Mouse (Mus musculus): ENCODE measurements around the gene Sned1. TPM values are rescaled to one million over a fixed set of nuclear protein-coding genes. Genes with fewer than 3 reads are reported as not detected.
A peak's percentile ranks its signal among the peaks of the same experiment; 100 is the strongest.

The Sned1 gene
- polyA plus RNA-seq, 1 experiment from 2014 or later = 2.6 TPM

DNA sequence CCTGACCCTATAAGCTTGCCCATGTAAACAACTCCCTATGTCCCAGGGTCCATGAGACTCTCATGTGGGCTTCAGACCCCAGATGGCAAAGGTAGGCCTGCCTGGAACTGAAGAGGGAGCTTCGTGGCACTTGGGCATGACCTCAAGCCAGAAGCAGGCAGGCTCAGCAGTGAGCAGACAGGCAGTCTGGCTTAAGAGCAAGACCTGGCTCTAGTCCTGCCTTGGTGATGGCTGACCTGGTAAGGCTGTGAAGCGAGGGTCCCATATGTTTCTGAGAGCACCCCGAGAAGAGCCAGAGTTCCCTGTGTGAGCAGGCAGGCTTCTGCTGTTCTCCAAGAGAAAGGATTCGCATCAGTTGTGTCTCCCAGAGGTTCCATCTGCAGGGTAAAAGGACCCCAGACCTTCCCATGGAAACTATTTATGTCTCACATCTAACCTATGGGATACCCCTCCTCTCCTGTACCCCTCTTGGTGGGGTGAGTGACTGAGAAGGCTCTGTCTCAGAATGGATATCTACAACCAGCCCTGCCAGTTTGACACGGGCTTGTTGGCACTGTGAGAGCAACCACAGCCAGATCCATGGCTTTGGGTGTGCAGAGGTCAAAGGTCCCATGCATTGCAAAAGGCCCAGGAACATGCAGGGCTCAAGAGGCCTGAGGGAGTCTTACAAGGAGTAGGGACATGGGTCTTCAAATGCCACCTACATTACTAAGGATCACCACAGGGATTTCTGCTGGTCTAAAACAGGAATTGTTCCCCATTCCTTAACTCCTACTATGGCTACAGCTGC lies 9.7 kb upstream of the Sned1 start:
- 79% methylated on average over 5 of the region's 5 CpGs for WGBS
- no peaks in the 10 kb centered on the region for H3K27me3 ChIP-seq (replicated peaks; ENCODE audit: control insufficient read depth, insufficient read depth, low read length)

DNA sequence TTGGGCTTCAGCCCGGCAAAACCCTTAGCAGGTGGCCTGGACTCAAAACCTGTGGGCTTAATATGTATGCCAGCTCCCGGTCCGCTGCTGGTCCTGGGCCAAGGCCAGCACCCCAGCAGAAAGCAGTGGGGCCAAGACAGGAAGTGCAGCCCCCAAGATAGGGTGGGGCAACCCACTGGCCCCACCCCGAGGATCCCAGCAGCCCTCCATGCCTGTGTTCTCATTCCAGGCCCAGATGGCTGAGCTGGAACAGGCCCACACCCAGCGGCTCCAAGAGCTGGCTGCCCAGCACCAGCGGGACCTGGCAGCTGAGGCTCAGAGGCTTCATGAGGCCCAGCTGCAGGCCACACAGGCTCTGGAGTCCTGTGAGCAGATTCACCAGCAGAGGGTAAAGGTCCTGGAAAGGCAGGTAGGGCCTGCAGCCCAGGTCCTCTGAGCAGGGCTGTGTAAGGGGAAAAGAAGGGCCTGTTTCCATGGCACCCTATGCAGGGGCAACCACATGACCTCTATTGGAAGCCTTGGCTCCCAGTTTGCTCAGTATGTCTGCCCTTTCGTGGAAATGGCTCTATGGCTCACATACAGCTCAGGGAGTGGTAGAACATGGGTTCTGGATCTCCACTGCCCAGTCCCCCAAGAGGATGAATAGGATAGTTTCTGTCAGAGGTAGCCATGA lies 8.2 kb upstream of the Sned1 start:
- no peaks in the 10 kb centered on the region for H3K9me3 ChIP-seq (ENCODE audit: control insufficient read depth, low read length)
- WGBS = 76% methylated on average over 7 of the region's 7 CpGs
- no peak overlapping the region for H3K4me2 ChIP-seq (ENCODE audit: low read depth, low read length)
- no peaks in the 10 kb centered on the region for H3K36me3 ChIP-seq (ENCODE audit: control insufficient read depth, insufficient read depth, low read length)
- H3K9ac ChIP-seq (ENCODE audit: low read depth, low read length) = no peak overlapping the region; the same call in 1 of the 2 replicates
- H3K4me1 ChIP-seq (ENCODE audit: control insufficient read depth, insufficient read depth, low read length) = 0 out of 2 replicates have a peak, but pooled peaks cover 10% of the 10 kb centered on the region
- H3K27me3 ChIP-seq (replicated peaks; ENCODE audit: control insufficient read depth, insufficient read depth, low read length) = no peaks in the 10 kb centered on the region
- ATAC-seq = 0 out of 2 replicates have a peak, but pooled peaks have one; percentile 24
- H3K27ac ChIP-seq (ENCODE audit: low read length) = no peak overlapping the region
- no peak overlapping the region for H3K4me3 ChIP-seq (ENCODE audit: low read length)

More for the DNA sequence above, 9.7 kb upstream of the Sned1 start:
- H3K4me1 ChIP-seq (ENCODE audit: control insufficient read depth, insufficient read depth, low read length) = 0 out of 2 replicates have a peak, but pooled peaks cover 10% of the 10 kb centered on the region
- H3K4me3 ChIP-seq (ENCODE audit: low read length) = no peak overlapping the region
- H3K36me3 ChIP-seq (ENCODE audit: control insufficient read depth, insufficient read depth, low read length) = no peaks in the 10 kb centered on the region
- peak; percentile 42; the same call in 1 of the 2 replicates for ATAC-seq
- H3K27ac ChIP-seq (ENCODE audit: low read length) = no peak overlapping the region
- 0 out of 2 replicates have a peak overlapping the region, but pooled peaks have one; percentile 2 for H3K9ac ChIP-seq (ENCODE audit: low read depth, low read length)
- no peaks in the 10 kb centered on the region for H3K9me3 ChIP-seq (ENCODE audit: control insufficient read depth, low read length)
- H3K4me2 ChIP-seq (ENCODE audit: low read depth, low read length) = no peak overlapping the region

DNA sequence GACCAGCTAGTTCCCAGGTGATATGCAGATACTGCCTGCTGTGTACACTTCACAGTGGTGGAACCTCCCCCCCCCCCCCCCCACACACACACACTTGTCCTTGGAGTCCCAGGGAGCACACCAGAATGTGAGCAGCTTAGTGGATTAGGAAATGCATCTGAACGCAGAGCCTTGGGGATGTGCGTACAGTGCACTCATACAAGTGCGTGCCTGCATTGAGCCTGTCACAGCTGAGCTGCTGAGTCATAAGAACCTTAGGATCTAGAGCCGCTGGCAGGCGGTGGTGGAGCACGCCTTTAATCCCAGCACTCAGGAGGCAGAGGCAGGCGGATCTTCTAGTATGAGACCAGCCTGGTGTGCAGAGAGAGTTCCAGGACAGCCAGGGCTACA lies 7.7 kb upstream of the Sned1 start:
- H3K4me2 ChIP-seq (ENCODE audit: low read depth, low read length) = no peak overlapping the region
- H3K36me3 ChIP-seq (ENCODE audit: control insufficient read depth, insufficient read depth, low read length) = no peaks in the 10 kb centered on the region
- H3K4me1 ChIP-seq (ENCODE audit: control insufficient read depth, insufficient read depth, low read length) = 0 out of 2 replicates have a peak, but pooled peaks cover 10% of the 10 kb centered on the region
- no peak overlapping the region for H3K27ac ChIP-seq (ENCODE audit: low read length)
- 95% methylated on average over 7 of the region's 7 CpGs for whole genome bisulfite sequencing
- H3K9ac ChIP-seq (ENCODE audit: low read depth, low read length) = no peak overlapping the region; the same call in 1 of the 2 replicates
- ATAC-seq = no peak
- no peak overlapping the region for H3K4me3 ChIP-seq (ENCODE audit: low read length)
- no peaks in the 10 kb centered on the region for H3K9me3 ChIP-seq (ENCODE audit: control insufficient read depth, low read length)
- no peaks in the 10 kb centered on the region for H3K27me3 ChIP-seq (replicated peaks; ENCODE audit: control insufficient read depth, insufficient read depth, low read length)

DNA sequence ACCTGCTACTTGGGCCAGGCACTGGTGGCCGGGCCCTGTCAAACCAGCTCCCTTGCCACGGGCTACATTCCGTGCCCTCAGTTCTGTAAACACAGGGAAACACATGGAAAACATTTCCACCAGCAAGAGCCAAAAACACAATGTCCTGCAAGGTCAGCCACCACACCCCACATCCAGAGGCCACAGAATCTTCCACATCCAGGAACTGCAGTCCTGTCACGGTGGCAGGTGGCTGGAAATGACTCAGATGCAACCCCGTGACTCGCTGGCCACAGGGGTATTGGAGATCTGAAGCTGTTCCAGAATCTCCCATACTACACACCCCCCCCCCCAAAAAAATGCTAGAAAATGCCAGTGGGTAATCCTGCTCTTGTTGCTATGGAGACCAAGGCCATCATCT lies 6.4 kb upstream of the Sned1 start:
- ATAC-seq = no peak
- no peak overlapping the region for H3K9ac ChIP-seq (ENCODE audit: low read depth, low read length)
- WGBS = 81% methylated on average over 6 of the region's 6 CpGs
- no peaks in the 10 kb centered on the region for H3K36me3 ChIP-seq (ENCODE audit: control insufficient read depth, insufficient read depth, low read length)
- H3K9me3 ChIP-seq (ENCODE audit: control insufficient read depth, low read length) = no peaks in the 10 kb centered on the region
- H3K4me3 ChIP-seq (ENCODE audit: low read length) = no peak overlapping the region
- H3K4me2 ChIP-seq (ENCODE audit: low read depth, low read length) = no peak overlapping the region
- H3K4me1 ChIP-seq (ENCODE audit: control insufficient read depth, insufficient read depth, low read length) = 0 out of 2 replicates have a peak, but pooled peaks cover 10% of the 10 kb centered on the region
- H3K27ac ChIP-seq (ENCODE audit: low read length) = no peak overlapping the region
- no peaks in the 10 kb centered on the region for H3K27me3 ChIP-seq (replicated peaks; ENCODE audit: control insufficient read depth, insufficient read depth, low read length)

DNA sequence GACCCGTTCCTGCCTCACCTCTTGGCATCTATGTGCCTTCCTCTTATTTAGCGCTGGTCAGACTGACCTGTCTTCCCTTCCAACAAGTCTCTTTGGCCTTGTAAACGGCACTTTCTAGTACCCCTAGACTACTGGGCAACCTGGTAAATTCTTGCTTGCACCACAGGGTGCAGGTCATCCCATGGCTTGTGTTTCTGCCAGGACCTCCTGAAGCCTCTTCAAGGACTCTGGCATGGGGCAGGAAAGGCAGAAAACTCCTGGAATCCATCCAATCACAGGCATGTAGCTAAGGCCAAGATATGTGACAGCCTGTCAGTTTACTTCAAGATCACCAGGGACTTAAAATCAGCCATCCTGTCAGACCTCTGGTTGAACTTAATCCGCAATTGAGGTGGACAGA lies 6.0 kb upstream of the Sned1 start:
- H3K36me3 ChIP-seq (ENCODE audit: control insufficient read depth, insufficient read depth, low read length) = no peaks in the 10 kb centered on the region
- no peak overlapping the region for H3K9ac ChIP-seq (ENCODE audit: low read depth, low read length)
- no peaks in the 10 kb centered on the region for H3K9me3 ChIP-seq (ENCODE audit: control insufficient read depth, low read length)
- H3K27me3 ChIP-seq (replicated peaks; ENCODE audit: control insufficient read depth, insufficient read depth, low read length) = no peaks in the 10 kb centered on the region
- no peak overlapping the region for H3K27ac ChIP-seq (ENCODE audit: low read length)
- 75% methylated on average over 4 of the region's 4 CpGs for WGBS
- no peak for ATAC-seq
- no peak overlapping the region for H3K4me2 ChIP-seq (ENCODE audit: low read depth, low read length)
- H3K4me3 ChIP-seq (ENCODE audit: low read length) = no peak overlapping the region
- 0 out of 2 replicates have a peak, but pooled peaks cover 10% of the 10 kb centered on the region for H3K4me1 ChIP-seq (ENCODE audit: control insufficient read depth, insufficient read depth, low read length)

DNA sequence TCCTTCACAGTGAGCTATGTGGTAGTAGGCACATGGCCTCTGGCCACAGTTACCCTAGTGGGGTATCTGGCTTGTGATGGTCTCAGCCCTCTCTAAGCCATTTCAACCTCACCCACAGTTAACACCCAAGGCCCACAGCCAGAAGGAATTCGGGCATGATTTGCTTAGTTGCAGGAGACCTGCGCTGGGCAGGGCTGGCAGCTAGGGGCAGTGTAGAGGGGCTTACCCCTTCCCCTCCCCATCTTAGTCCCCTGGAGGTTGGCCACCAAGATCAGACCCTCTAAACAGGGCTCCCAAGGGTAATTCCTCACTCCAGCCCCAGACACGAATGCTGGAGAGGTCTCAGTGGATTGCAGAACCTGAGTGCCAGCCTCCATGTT lies 894 bp downstream of the Sned1 start:
- H3K27ac ChIP-seq (ENCODE audit: low read length) = no peak overlapping the region
- no peaks in the 10 kb centered on the region for H3K9me3 ChIP-seq (ENCODE audit: control insufficient read depth, low read length)
- H3K4me3 ChIP-seq (ENCODE audit: low read length) = peak overlapping the region; percentile 62
- ATAC-seq = peak; percentile 10; the same call in 1 of the 2 replicates
- WGBS = 26% methylated on average over 3 of the region's 3 CpGs
- H3K9ac ChIP-seq (ENCODE audit: low read depth, low read length) = peak overlapping the region; percentile 65
- H3K27me3 ChIP-seq (replicated peaks; ENCODE audit: control insufficient read depth, insufficient read depth, low read length) = peaks cover 13% of the 10 kb centered on the region; the same call in 1 of the 2 replicates
- peak overlapping the region; percentile 100 for H3K4me2 ChIP-seq (ENCODE audit: low read depth, low read length)
- no peaks in the 10 kb centered on the region for H3K36me3 ChIP-seq (ENCODE audit: control insufficient read depth, insufficient read depth, low read length)
- H3K4me1 ChIP-seq (ENCODE audit: control insufficient read depth, insufficient read depth, low read length) = peaks cover 12% of the 10 kb centered on the region

DNA sequence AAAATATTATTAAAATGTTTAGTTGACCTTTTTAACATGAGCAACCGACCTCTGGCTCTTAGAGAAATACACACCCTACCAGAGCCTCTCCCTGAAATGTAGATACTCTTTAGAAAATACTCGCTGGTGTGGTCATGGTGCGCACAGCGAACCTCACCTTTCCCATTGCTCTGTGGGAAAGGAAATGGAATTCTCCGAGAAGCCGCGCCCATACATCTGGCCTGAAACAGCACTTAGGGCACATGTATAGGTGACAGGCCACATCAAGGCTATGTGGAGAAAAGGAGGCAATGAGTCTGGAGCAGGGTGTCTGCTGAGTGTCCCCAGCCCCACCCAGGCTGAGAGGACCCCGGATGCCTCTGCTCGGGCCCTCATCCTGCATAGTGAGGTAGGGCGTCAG lies 2.0 kb downstream of the Sned1 start:
- H3K4me1 ChIP-seq (ENCODE audit: control insufficient read depth, insufficient read depth, low read length) = peaks cover 12% of the 10 kb centered on the region

DNA sequence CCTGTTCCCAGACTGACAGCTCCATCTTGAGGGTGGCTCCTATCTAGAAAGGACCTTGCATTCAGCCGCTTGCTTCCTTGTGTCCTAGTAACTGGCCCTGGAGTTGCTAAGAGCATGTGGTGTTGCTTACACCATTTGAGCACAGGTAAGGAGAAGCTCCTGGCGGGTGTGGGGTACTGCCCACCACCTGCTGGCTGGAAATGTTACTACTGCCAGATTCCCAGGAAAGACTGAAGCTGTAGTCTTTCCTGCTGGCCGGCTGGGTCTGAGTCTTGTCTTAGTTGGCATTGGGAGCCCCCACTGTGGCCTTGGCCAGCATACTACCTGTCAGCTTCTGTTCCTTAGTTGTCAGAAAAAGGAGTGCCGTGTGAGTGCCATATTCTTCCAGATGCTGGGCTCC lies 2.6 kb downstream of the Sned1 start:
- WGBS = 52% methylated on average over 4 of the region's 4 CpGs
- Histone ChIP-seq H3K9me3 (ENCODE audit: control insufficient read depth, low read length) (no peaks in the 10 kb centered on the region), H3K36me3 (ENCODE audit: control insufficient read depth, insufficient read depth, low read length) (no peaks in the 10 kb centered on the region), H3K4me2 (ENCODE audit: low read depth, low read length) (no peak overlapping the region), H3K27me3 (replicated peaks; ENCODE audit: control insufficient read depth, insufficient read depth, low read length) (peaks cover 13% of the 10 kb centered on the region; the same call in 1 of the 2 replicates), H3K9ac (ENCODE audit: low read depth, low read length) (no peak overlapping the region), H3K27ac (ENCODE audit: low read length) (no peak overlapping the region), H3K4me3 (ENCODE audit: low read length) (no peak overlapping the region), H3K4me1 (ENCODE audit: control insufficient read depth, insufficient read depth, low read length) (peaks cover 12% of the 10 kb centered on the region)
- no peak for ATAC-seq

More for the DNA sequence above, 2.0 kb downstream of the Sned1 start:
- no peak for ATAC-seq
- Histone ChIP-seq H3K9me3 (ENCODE audit: control insufficient read depth, low read length) (no peaks in the 10 kb centered on the region), H3K4me3 (ENCODE audit: low read length) (no peak overlapping the region), H3K36me3 (ENCODE audit: control insufficient read depth, insufficient read depth, low read length) (no peaks in the 10 kb centered on the region), H3K9ac (ENCODE audit: low read depth, low read length) (no peak overlapping the region), H3K27ac (ENCODE audit: low read length) (no peak overlapping the region), H3K4me2 (ENCODE audit: low read depth, low read length) (no peak overlapping the region), H3K27me3 (replicated peaks; ENCODE audit: control insufficient read depth, insufficient read depth, low read length) (peaks cover 13% of the 10 kb centered on the region; the same call in 1 of the 2 replicates)
- 87% methylated on average over 10 of the region's 10 CpGs for WGBS

DNA sequence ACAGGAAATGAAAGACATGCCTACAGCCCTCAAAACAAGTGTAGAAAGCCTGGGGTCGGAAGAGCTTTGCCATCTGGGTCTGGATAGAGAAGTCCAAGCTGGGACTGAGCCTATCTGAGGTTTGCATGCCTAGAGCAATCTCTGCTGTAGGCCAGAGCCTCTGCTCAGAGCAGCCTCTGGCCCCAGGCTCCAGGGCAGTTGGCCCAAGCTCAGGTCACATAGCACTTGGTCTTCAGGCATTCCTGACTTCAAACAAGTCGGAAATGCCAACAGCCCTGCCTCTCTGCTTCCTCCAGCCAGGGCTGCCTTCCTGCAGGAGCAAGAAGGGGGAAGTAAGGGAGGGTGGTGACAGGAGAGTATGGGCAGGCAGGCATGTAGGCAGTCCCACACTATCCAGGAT lies 10.3 kb downstream of the Sned1 start:
- no peak for ATAC-seq
- WGBS = 52% methylated on average over 2 of the region's 2 CpGs
- H3K4me1 ChIP-seq (ENCODE audit: control insufficient read depth, insufficient read depth, low read length) = no peaks in the 10 kb centered on the region
- H3K27me3 ChIP-seq (replicated peaks; ENCODE audit: control insufficient read depth, insufficient read depth, low read length) = no peaks in the 10 kb centered on the region
- no peak overlapping the region for H3K9ac ChIP-seq (ENCODE audit: low read depth, low read length)
- H3K36me3 ChIP-seq (ENCODE audit: control insufficient read depth, insufficient read depth, low read length) = no peaks in the 10 kb centered on the region
- no peak overlapping the region for H3K27ac ChIP-seq (ENCODE audit: low read length)
- no peak overlapping the region for H3K4me2 ChIP-seq (ENCODE audit: low read depth, low read length)
- no peaks in the 10 kb centered on the region for H3K9me3 ChIP-seq (ENCODE audit: control insufficient read depth, low read length)
- no peak overlapping the region for H3K4me3 ChIP-seq (ENCODE audit: low read length)
